Mouse (Mus musculus) megakaryocyte progenitor cell, adult 5-6 weeks (primary cell): Measurements from ENCODE around the gene Aebp2. TPM values are rescaled to one million over a fixed set of nuclear protein-coding genes. Genes with fewer than 3 reads are reported as not detected.
"Not testable (repeated sequence)": the region's sequence is repeated elsewhere in the genome, so short reads cannot be mapped to it uniquely, and the experiment has no call there.

Experiments
- ATAC-seq: replicated peaks from 2 replicates; pipeline ENCODE4 v1.8.0; 2016; ENCODE audit warnings: mild to moderate bottlenecking, moderate TSS enrichment, inconsistent platforms; ENCODE audit not compliant: poor library complexity
- total RNA-seq, 2 experiments: library from RNA; stranded (forward) in 1 of 2; stranded (reverse) in 1 of 2; fragments of 157-497, 149-512 nt in 1 of 2; fragments of 200-1000 nt in 1 of 2; gene quantifications; 2 replicates each; pipeline versions ENCODE4 v1.2.3 to v1.2.4; 2015 to 2017

The Aebp2 gene
- total RNA-seq (2015) (37.5 and 41.9 TPM in 2 replicates), total RNA-seq (2017) (54.6 and 57.5 TPM in 2 replicates)

DNA sequence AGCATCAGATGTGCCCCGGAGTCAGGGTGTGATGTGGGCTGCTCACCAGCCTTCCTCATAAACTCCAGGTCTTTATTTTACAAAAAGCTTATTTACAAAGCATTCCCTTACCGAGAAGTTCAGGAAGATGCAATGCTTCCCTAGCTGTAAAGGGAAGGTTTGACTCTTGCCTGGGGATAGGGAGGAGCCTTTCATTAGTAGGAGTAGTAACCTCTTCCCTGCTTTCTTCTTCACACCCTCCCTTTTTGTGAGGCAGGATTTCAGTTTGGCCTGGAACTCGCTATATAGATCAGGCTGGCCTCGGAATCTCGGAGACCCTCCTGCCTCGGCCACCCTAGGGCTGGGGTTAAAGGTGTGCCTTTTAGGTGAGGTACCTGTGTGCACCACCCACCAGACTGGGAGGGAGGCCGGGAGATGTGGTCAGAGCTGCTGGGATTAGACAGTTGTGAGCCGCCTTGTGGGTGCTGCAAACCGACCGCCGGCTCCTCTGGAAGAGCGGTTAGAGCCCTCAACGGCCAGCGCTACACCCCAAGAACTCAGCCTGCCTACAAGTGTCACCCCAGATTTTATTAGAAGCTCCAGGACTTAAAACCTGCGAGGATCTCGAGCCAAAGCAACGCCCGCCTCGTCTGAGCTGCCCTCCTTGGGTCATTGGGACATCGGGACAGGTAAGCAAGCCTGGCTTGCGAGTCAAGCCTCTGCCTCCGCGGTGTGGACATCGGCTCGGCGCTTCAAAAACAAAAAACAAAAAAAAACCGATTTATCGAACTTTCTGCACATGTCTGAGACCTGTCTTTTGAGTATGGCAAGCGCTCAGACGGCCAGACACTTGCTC lies at the start of gene Aebp2:
TSS of gene Aebp2 (plus strand) at position 273 of the 835 bp plus-strand sequence.
- no peak for ATAC-seq

DNA sequence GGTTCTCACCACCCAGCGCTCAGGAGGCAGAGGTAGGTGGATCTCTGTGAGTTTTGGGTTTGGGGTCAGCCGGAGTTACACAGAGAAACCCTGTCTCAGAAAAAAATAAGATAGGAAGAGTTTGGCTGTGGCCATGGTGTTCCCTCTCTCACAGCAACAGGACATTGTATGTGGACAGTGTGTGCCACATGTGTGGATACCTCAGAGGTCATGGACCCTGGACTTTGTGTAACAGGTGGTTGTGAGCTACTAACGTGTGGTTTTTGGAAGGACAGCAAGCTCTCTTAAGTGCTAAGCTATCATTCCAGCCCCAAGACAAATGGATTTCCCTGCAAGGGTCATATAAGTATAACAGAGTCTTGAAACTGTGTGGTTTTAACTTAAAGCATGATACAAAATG lies 47.5 kb upstream of the Aebp2 start:
- no peak for ATAC-seq

DNA sequence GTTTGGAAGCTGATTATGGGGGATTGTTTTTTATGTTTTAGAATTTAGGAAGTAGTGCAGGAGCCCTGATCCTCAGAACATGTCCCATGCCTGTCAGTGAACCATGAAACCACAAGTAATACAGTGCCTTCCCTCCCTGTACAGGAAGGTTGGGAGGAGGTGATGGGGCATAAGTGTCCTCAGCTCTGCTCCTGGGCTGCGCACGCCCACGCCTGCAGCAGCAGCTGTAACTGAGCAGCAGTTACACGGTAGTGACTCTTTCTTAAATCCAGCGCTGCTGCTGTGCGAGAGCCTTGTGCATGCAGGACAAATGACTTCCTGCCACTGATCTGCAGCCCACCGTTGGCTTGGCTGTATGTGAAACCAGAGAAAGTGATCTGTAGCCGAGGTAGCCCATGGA lies 46.3 kb upstream of the Aebp2 start:
- peak; percentile 54 for ATAC-seq

DNA sequence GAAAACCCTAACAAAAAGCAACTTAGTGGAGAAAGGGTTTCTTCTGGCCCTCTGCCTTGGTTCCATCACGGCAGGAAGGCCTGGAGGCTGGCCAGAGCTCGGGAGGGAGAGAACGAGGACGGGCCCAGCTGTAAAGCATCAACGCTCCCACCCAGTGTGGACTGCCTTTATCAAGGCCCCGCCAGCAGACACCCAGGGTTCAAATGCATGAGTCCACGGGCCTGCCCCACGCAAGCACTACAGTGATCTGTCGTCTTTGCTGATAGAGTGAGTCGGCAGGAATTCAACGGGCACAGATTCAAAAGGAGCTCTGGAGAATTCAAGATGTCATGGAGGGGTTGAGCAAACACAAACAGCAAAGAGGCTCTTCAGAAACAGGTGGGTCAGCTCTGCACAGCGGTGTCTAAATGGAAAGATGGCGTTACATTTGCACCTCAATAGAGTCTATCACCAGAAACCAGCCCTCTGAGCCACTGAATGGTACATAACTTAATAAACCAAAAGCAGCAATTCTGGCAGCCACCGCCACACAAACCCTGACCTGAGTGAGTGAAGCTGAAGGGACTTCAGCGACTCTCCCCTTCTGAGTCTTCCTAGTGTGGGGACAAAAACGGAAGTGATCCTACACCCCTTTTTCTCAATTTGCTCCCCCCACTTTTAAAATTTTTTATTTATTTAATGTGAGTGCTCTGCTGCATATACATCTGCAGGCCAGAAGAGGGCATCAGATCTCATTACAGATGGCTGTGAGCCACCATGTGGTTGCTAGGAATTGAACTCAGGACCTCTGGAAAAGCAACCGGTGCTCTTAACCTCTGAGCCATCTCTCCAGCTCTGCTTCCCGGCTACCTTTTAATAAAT lies 45.3 kb upstream of the Aebp2 start:
- ATAC-seq = peak; percentile 26; the same call in 1 of the 2 replicates

DNA sequence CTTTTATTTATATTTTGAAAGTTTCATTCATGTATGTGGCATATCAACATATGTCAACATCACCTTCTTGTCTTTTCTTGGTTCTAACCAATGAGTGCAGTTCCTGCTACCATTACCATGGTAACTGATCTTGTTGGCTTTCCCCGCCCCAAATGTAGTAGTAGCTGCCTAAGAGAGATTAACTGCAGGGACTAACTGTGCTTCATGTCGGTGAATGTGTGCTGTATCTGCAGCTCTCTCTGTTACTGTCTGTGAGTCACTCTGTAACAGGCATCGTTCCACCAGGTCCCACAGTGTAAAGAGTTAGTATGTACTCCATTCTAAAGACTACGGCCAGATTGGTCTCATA lies 44.7 kb upstream of the Aebp2 start:
- ATAC-seq = peak; percentile 72

DNA sequence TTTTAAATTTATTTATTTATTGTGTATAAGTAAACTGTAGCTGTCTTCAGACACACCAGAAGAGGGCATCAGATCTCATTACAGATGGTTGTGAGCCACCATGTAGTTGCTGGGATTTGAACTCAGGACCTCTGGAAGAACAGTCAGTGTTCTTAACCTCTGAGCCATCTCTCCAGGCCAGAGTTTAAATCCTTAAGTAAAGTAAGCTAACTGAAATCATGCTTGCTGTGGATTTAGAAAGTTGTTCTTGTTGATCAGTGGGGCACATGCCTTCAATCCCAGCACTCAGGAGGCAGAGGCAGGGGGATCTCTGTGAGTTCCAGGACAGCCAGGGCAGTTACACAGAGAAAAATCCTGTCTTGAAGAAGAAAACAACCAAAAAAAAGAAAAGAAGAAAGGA lies 43.5 kb upstream of the Aebp2 start:
- ATAC-seq = not testable (repeated sequence)

DNA sequence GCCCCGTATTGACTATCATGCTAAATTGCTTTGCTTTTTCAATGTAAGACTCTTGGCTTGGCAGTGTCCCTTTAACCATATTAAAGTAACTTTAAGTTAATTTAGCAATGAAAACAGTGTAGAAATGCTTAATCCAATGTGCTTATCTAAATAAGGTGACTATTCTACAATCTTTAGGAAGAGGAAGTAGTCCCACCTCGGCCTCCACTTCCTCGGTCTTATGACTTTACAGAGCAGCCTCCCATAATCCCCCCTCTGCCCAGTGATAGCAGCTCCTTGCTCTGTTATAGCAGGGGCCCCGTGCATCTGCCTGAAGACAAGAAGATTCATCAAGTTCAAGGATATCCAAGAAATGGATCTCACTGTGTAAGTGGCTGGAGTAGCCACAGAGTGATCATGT lies 42.3 kb upstream of the Aebp2 start:
- ATAC-seq = 0 out of 2 replicates have a peak, but pooled peaks have one; percentile 24

DNA sequence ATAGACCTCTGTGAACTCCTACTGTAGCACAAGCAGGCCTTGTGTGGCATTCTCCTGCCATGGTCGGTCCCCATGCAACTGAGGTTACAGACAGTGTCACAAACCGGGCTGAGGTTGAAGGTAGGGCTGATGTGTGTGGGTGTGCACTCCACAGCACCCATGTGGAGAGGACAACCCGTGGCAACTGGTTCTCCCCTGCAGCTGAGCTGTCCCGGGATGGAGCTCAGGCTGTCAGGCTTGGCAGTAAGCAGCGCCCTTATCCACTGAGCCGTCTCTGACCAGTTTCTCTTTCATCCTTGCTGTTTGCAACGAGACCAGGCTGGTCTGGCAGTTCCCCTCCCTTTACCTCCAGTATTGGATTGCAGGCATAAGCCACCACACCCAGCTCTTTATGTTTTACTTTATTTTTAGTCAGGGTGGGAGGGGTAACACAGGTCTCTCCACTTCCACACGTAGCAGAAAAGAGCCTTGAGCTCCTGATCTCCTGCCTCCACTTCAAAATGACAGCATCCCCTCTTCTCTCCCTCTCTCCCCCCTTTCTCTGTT lies 35.7 kb upstream of the Aebp2 start:
- no peak for ATAC-seq

DNA sequence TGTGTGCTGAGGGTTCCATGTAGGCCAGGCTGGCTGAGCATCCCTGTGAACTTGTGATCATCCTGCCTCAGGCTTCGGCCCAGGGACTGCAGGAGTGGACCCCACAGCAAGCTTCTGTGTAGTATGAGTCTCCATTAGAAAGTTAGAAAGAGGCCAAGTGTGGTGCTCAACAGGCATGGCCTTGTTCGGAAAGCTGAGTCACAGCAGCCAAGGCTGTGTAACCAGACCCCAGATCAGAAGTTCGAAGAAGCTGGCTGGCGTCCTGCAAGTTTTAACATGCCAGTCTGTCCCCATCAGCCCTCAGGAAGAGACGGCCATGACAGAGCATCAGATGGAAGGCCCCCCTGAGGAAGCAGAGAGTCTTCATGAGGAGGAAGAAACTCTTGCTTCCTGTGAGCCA lies 31.1 kb upstream of the Aebp2 start:
- ATAC-seq = no peak

DNA sequence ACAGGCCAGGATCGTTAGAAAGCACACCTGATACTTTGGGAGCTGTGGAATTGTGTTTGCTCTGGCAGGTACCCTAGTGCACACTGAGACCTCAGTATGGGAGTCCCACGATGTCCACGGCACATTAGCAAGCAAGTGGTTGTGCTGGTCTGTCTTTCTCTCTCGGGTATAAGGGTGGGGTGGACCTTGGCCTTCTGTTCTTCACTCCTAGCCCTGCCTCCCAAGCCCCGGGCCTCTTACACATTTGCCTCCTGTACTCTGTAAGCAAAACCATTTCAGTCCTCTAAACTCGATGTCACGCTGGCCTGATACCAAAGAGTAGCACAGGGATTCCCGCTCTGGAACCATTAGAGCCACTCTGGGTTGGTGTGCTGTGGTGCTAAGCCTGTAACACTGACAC lies 29.8 kb upstream of the Aebp2 start:
- ATAC-seq = no peak

DNA sequence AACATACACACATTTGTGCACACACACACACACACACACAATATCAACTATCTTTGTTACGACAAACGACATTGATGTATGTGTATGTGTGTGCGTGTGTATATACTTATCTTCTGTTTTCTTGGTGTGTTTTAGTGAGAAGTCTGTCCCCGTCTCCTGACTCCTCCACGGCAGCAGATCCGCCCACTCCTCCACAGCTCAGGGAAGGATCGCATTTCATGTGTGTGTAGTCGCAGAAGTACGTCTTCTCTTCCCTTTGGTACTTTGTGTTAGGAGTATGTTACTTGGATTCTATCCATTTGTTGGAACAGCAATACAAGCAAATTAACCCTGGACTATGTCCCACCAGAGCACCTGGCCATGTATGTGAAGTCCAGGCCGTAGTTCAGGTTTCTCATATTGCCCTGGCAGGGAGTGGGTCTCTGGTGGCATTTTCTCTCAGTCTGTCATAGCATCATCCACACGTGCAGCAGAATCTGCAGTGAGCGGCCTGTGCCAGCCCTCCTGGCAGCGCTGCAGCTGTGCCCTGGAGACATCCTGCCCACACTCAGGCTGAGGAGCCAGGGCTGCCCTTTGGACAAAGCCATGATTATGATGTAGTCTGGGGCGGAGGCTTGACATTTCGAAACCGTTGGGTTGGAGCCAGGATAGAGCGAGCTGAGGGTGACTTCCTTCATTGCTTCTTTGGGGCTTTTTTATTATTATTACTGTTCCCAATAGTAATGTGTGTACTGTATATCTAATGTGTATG lies 28.9 kb upstream of the Aebp2 start:
- ATAC-seq = peak; percentile 82

DNA sequence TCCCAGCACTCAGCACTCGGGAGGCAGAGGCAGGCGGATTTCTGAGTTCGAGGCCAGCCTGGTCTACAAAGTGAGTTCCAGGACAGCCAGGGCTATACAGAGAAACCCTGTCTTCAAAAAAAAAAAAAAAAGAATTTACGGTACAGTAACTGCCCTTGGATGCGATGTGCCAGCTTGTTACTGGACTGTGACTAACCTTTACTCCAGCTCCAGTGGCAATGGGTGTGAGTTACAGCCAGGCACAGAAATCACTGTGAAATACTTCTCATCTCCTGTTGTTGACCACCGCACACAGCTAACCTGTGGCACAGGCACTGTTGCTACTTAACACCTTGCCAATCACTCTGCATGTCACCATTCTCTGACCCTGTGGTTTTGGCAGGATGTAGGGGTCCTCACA lies 26.9 kb upstream of the Aebp2 start:
- not testable (repeated sequence) for ATAC-seq

DNA sequence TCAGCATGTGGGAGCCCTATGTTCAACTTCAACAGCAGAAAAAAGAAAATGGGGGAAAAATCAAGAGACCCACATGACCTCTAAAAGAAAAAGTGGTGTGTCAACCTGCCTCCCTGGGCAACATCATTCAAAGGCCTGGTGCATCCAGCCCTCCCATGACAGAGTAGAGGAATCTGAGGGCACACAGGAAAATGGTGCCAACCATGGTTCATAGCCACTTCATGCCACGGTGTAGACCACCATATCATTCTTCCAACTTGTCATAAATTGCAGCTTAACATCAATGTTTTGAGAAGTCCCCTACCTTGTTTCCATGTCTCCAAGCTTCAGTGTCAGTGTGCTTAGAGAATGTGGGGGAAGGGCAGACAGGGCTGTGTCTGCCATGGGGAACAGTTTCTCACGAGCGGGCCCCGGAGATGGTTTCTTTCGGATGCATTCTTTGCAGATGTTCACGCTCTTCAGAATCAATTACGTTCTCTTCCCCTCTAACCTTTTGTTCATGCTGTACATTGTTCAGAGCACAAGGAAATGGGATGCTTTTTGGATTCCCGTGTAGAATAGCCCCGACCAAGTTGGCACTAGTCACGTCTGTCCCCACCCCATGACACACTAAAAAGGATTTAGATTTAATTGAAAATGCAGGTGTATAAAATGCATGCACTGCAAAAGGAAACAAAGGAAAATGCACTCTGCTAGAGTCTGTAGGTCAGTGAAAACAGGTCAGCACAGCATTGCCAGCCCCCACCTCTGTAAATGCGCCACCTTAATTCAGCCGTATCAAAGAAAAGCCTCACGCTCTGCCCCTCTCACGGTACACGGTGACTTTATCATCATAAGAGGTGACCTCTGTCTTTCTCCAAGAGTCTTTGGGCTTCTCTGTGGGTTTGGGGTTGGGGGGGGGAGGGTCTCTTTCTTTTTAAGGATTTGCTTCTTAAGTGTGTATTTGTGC lies 24.8 kb upstream of the Aebp2 start:
- ATAC-seq = no peak

DNA sequence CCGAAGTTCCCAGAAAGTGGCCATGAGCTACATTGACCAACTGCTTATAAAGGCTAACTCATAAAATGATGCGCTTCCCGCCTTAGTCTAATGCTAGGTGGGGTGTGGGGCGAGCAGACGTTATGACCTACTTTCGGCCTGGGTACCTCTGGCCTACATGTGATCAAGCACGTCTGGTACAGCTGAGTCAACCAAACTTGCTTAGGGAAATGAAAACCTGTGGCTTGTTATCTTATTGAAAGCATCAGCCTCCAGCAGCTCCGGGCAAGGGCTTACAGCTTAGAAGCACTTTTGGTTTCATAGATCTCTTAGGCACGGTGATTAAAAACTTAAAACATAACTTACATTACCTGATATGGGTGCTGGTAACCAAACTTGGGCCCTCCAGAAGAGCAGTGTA lies 23.9 kb upstream of the Aebp2 start:
- ATAC-seq = 0 out of 2 replicates have a peak, but pooled peaks have one; percentile 27

DNA sequence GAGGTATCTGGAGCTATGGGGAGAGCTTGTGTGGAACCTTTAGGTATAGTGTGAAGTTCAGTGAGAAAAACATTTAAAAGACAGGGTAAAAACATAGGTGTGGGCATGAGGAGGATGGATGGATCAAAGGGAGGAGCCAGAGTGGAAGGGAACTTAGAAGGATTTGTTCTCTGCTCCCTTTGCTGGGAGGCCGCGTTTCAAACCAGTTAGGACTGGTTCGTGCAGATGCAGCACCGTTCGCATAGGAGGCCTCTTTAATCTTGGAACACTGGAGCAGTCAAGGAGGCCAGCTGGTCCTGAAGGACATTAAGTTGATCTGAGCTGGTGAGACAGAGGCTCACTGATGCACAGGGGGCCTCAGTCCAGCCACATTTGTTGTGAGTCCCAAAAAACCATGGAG lies 23.1 kb upstream of the Aebp2 start:
- no peak for ATAC-seq

DNA sequence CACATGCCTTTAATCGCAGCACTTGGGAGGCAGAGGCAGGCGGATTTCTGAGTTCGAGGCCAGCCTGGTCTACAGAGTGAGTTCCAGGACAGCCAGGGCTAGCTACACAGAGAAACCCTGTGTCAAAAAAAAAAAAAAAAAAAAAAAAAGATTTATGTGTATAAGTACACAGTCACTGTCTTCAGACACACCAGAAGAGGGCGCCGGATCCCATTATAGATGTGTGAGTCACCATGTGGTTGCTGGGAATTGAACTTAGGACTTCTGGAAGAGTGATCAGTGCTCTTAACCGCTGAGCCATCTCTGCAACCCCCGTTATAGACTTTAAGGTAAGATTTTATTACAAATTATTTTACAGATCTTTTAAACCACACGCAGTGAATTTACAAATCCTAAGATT lies 21.8 kb upstream of the Aebp2 start:
- ATAC-seq = not testable (repeated sequence)

DNA sequence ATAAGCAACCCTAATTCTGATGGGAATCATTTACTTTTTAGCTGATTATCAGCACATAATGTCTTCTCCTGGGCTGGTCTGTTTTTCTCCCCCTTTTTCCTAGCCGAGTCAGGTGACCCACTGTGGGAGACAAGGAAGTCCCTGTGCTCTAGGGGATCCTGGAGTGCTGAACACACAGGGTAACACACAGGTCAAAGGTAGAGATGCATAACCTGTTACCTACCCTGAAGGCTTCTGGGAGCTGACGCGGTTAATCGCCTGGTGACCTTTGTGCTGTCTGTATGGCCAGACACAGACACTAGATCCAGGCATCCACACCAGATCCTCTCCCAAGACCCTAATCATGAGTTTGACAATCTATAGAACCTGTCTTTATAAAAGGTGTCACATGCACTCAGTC lies 21.3 kb upstream of the Aebp2 start:
- no peak for ATAC-seq

DNA sequence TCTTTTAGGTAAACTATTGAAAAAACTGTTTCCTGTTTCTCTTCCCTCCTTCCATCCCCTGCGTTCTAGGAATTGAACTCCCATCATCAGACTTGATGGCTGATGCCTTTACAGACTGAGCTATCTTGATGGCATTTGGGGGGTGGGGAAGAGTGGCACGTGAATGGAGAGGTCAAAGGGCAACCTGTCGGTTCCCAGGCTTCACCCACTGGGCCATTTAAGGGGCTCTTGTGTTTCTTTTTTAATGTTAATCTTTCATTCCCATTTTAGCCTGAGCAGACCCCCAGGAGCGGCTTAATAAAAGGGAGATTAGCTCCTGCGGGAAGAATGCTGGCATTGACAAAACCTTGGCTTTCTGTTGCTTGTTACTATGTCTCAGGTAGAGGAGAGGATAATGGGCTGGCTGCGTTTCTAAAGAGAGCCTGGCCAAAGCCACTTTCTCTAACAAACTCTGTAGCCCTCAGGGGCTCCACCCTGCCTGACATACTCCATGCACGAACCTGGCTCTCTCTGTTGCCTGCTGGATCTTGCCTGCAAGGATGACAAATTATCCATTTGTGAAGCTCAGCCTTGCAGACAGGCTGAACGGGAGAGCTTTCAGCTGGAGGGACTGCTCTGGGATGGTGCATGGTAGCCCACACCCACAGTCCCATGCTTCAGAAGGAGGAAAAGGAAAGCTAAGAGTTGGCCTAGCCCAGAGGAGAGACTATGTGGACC lies 19.1 kb upstream of the Aebp2 start:
- ATAC-seq = no peak

DNA sequence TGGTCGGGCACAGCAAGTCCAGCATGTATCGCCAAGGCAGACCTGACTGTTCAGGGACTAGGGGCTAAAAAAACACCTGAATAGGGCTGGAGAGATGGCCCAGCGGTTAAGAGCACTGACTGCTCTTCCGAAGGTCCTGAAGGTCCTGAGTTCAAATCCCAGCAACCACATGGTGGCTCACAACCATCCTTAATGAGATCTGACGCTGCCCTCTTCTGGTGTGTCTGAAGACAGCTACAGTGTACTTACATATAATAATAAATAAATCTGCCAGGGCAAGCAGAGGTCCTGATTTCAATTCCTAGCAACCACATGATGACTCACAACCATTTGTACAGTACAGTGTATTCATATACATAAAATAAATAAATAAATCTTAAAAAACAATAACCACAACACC lies 17.3 kb upstream of the Aebp2 start:
- not testable (repeated sequence) for ATAC-seq
